Mouse (Mus musculus) erythroblast, adult 5-6 weeks (primary cell): ENCODE data around the gene Lin54. TPM values are rescaled to one million over a fixed set of nuclear protein-coding genes. Genes with fewer than 3 reads are reported as not detected.

Experiments used
- ATAC-seq: replicated peaks from 2 replicates; pipeline ENCODE4 v1.8.0; 2016; ENCODE audit warnings: moderate number of reproducible peaks, mild to moderate bottlenecking, moderate TSS enrichment, inconsistent platforms; ENCODE audit not compliant: poor library complexity, low FRiP score, severe bottlenecking
- total RNA-seq, 2 experiments: library from RNA; stranded (forward) in 1 of 2; stranded (reverse) in 1 of 2; fragments of 150-400 nt in 1 of 2; fragments of 200-764, 138-1000 nt in 1 of 2; gene quantifications; 2 replicates each; pipeline versions ENCODE4 v1.2.3 to v1.2.4; 2015 to 2017; ENCODE audit warnings: low replicate concordance in 2 of 2

The Lin54 gene
- total RNA-seq, 2 experiments from 2014 or later: 19.5 to 29.0 TPM

- ATAC-seq: peak; percentile 87
Measured at GRCm38 (mm10) chr5:100498436-100499180, 1.8 kb downstream of the Lin54 start.

- no peak for ATAC-seq
Measured at GRCm38 (mm10) chr5:100491704-100492103, 8.7 kb downstream of the Lin54 start.

GRCm38 (mm10) chr5:100489340-100489739 is 11.1 kb downstream of the Lin54 start:
- ATAC-seq: no peak

- ATAC-seq: no peak
Measured at GRCm38 (mm10) chr5:100488231-100488630, 12.2 kb downstream of the Lin54 start.

GRCm38 (mm10) chr5:100487120-100487519 is 13.3 kb downstream of the Lin54 start:
- ATAC-seq: no peak

- no peak for ATAC-seq
Measured at GRCm38 (mm10) chr5:100483569-100483968, 16.9 kb downstream of the Lin54 start.

GRCm38 (mm10) chr5:100477604-100478003 is 22.8 kb downstream of the Lin54 start:
- ATAC-seq: no peak

GRCm38 (mm10) chr5:100476328-100476727 is 24.1 kb downstream of the Lin54 start:
- no peak for ATAC-seq

- no peak for ATAC-seq
Measured at GRCm38 (mm10) chr5:100467336-100467735, 33.1 kb downstream of the Lin54 start.

GRCm38 (mm10) chr5:100466624-100467023 is 33.8 kb downstream of the Lin54 start:
- no peak for ATAC-seq

- no peak for ATAC-seq
Measured at GRCm38 (mm10) chr5:100462374-100462773, 38.1 kb downstream of the Lin54 start.

GRCm38 (mm10) chr5:100461526-100461925 is 38.9 kb downstream of the Lin54 start:
- ATAC-seq: no peak

- no peak for ATAC-seq
Measured at GRCm38 (mm10) chr5:100459468-100459867, 41.0 kb downstream of the Lin54 start.

GRCm38 (mm10) chr5:100451871-100452270 is 48.6 kb downstream of the Lin54 start:
- no peak for ATAC-seq

- ATAC-seq: no peak
Measured at GRCm38 (mm10) chr5:100438796-100439195, 61.6 kb downstream of the Lin54 start.

- ATAC-seq: no peak
Measured at GRCm38 (mm10) chr5:100437917-100438316, 62.5 kb downstream of the Lin54 start.

- no peak for ATAC-seq
Measured at GRCm38 (mm10) chr5:100437086-100437485, 63.4 kb downstream of the Lin54 start.

- no peak for ATAC-seq
Measured at GRCm38 (mm10) chr5:100430966-100431365, 69.5 kb downstream of the Lin54 start.

- ATAC-seq: 0 out of 2 replicates have a peak, but pooled peaks have one; percentile 2
Measured at GRCm38 (mm10) chr5:100430076-100430390, 70.4 kb downstream of the Lin54 start.

GRCm38 (mm10) chr5:100429344-100430075 is 70.9 kb downstream of the Lin54 start:
- peak; percentile 99 for ATAC-seq

- ATAC-seq: peak; percentile 29
Measured at GRCm38 (mm10) chr5:100428734-100429343, 71.6 kb downstream of the Lin54 start.
